Mouse (Mus musculus) mammary gland, adult 2 months (tissue): ENCODE measurements around the gene Cep85l. TPM values are rescaled to one million over a fixed set of nuclear protein-coding genes. Genes with fewer than 3 reads are reported as not detected.

Source experiments
- polyA plus RNA-seq: library from polyadenylated mRNA; depleted of rRNA; stranded (reverse); fragments of >200 nt; gene quantifications from 2 replicates; pipeline ENCODE4 v1.2.3, GENCODE M21; 2012; ENCODE audit warnings: low replicate concordance; rRNA removed

Cep85l gene
- polyA plus RNA-seq: 3.3 and 8.5 TPM in 2 replicates

DNA sequence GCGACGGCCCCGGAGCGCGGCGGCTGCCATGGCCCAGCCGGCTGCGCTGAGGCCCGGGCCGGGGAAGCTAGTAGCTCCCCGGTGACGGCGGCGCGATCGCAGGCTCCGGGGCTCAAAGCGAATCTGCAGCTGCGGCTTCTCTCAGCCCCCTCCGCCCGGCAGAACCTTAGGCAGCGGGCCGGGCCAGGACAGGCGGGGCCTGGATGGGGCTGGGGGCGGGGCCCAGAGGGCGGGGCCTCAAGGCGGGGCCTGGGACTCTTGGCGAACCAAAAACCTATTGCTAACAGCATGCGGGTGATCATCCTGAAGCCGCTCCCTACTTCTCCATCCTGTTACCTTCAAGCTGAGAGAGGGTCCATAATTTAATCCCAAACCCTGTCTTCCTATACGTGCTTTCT is at the start of gene Cep85l:
TSS of gene Cep85l (minus strand) at position 239 of the 398 bp plus-strand sequence.

DNA sequence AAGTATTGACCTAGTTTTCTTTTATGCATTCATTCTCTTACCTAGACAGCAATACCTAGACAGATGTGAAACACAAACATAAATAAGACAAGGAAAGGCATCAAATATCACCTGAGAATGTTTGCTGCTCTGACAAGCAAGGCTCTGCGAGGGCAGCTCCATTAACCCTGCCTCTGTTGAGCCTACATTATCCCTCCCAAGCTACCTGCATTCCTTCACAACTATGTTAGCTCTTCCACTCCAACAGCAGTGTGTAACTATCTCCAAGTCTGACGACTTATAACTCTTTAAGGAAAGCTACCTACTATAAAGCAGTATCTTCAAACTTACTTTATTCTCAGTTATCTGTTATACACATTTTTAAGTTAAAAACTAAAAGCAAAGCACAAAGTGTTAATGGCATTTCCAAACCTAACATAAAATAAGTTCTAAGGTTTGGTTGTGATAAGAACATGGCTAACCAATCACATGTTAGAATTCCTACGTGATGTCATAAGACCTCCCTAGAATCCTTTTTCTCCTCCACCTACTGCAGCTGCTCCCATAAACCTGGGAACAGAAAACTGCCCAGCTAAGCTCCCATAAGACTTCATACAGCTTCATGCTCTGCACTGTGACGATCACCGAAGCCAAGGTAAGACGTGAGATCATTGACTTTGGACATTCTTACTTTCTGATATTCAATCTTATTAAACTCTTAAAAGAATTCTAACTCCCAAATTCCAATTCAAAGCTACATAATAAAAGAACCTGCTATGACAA is 42.4 kb downstream of the Cep85l start, which contains the start of gene Pln:
TSS of gene Pln (plus strand) at position 506 of the 762 bp plus-strand sequence.

Other genes with a start within 250 kb of the Cep85l start
- gene Pln, start 42.3 kb downstream of the Cep85l start, polyA plus RNA-seq: 1.2 and 4.1 TPM in 2 replicates
- 1.9 and 5.5 TPM in 2 replicates for gene Asf1a, start 216.8 kb upstream of the Cep85l start, polyA plus RNA-seq